Mouse (Mus musculus) forebrain, embryonic 12.5 days (tissue): ENCODE data around the gene Ndufs3. TPM values are rescaled to one million over a fixed set of nuclear protein-coding genes. Genes with fewer than 3 reads are reported as not detected.

Source experiments
- ATAC-seq: fragments of 200-750 bp; cut with Nextera tagmentation; 2 replicates; pipeline ENCODE4 v1.8.0; 2017; ENCODE audit warnings: moderate TSS enrichment; ENCODE audit not compliant: low FRiP score
- H3K27ac ChIP-seq: fragments of 300-500 bp; sonication (generic); 2 replicates; pipeline ENCODE4 v1.5.1; 2016; ENCODE audit warnings: mild to moderate bottlenecking
- H3K27me3 ChIP-seq: fragments of 300-500 bp; sonication (generic); 2 replicates; pipeline ENCODE4 v1.6.1; 2016; ENCODE audit warnings: mild to moderate bottlenecking
- H3K36me3 ChIP-seq: fragments of 300-500 bp; sonication (generic); replicated peaks from 2 replicates; pipeline ENCODE4 v1.6.1; 2016; ENCODE audit warnings: mild to moderate bottlenecking
- H3K4me1 ChIP-seq: fragments of 300-500 bp; sonication (generic); 2 replicates; pipeline ENCODE4 v1.6.1; 2016
- H3K4me2 ChIP-seq: fragments of 300-500 bp; sonication (generic); 2 replicates; pipeline ENCODE4 v1.6.1; 2016; ENCODE audit warnings: mild to moderate bottlenecking, moderate library complexity
- H3K4me3 ChIP-seq: fragments of 300-500 bp; sonication (generic); replicated peaks from 2 replicates; pipeline ENCODE4 v1.5.1; 2016; ENCODE audit warnings: mild to moderate bottlenecking
- H3K9ac ChIP-seq: fragments of 300-500 bp; sonication (generic); 2 replicates; pipeline ENCODE4 v1.6.1; 2016; ENCODE audit warnings: mild to moderate bottlenecking
- H3K9me3 ChIP-seq: fragments of 300-500 bp; sonication (generic); 2 replicates; pipeline ENCODE4 v1.6.1; 2016
- WGBS: fragments of 180-500 bp; shearing (Covaris S2); methylation state at CpG from one replicate; pipeline ENCODE4 v1.1.7; 2016; 5-methylcytosine and 5-hydroxymethylcytosine counted together
- polyA plus RNA-seq: library from polyadenylated mRNA; unstranded; fragments of >200 nt; fragmentation: Nextera tagmentation; extraction: Ambion mirVana; gene quantifications from 2 replicates; pipeline ENCODE4 v1.2.1, GENCODE M21; 2016

Ndufs3 gene
- polyA plus RNA-seq = 188 and 192 TPM in 2 replicates

GRCm38 (mm10) chr2:90904076-90904855, at the start of gene Ndufs3, which contains the start of gene Kbtbd4:
Ndufs3 (minus strand) TSS chr2:90904827.
Kbtbd4 (plus strand) TSS chr2:90904740.
- no peaks in the 10 kb centered on the region for H3K27me3 ChIP-seq
- peak within 1 kb of the TSS; percentile 90 for H3K4me3 ChIP-seq
- peak; percentile 95 for ATAC-seq
- H3K27ac ChIP-seq = peak within 1 kb of the TSS; percentile 90
- H3K36me3 ChIP-seq = peaks cover 55% of the 10 kb centered on the region
- peak within 1 kb of the TSS; percentile 90 for H3K9ac ChIP-seq
- under 1% methylated on average over 43 of the region's 43 CpGs for WGBS
- H3K9me3 ChIP-seq = no peaks in the 10 kb centered on the region
- H3K4me1 ChIP-seq = peaks cover 33% of the 10 kb centered on the region
- H3K4me2 ChIP-seq = peak within 1 kb of the TSS; percentile 72

- H3K9me3 ChIP-seq = no peaks in the 10 kb centered on the region
- no peak overlapping the region for H3K9ac ChIP-seq
- no peaks in the 10 kb centered on the region; the same call in 1 of the 2 replicates for H3K36me3 ChIP-seq
- WGBS = 55% methylated on average over 3 of the region's 3 CpGs
- H3K27ac ChIP-seq = no peak overlapping the region
- no peak overlapping the region for H3K4me2 ChIP-seq
- no peak for ATAC-seq
- H3K4me3 ChIP-seq = no peak overlapping the region
- H3K27me3 ChIP-seq = no peaks in the 10 kb centered on the region
- H3K4me1 ChIP-seq = peaks cover 25% of the 10 kb centered on the region
Observed at GRCm38 (mm10) chr2:90953461-90953860, 48.8 kb upstream of the Ndufs3 start.

GRCm38 (mm10) chr2:90950582-90951194, 46.1 kb upstream of the Ndufs3 start:
- Histone ChIP-seq H3K27ac (no peak overlapping the region), H3K36me3 (no peaks in the 10 kb centered on the region; the same call in 1 of the 2 replicates), H3K4me1 (peaks cover 16% of the 10 kb centered on the region), H3K27me3 (no peaks in the 10 kb centered on the region), H3K9me3 (no peaks in the 10 kb centered on the region), H3K4me3 (no peak overlapping the region), H3K9ac (no peak overlapping the region), H3K4me2 (no peak overlapping the region)
- ATAC-seq = 0 out of 2 replicates have a peak, but pooled peaks have one; percentile 30

- H3K4me1 ChIP-seq = peaks cover 10% of the 10 kb centered on the region; the same call in 1 of the 2 replicates
- H3K9ac ChIP-seq = no peak overlapping the region
- no peak for ATAC-seq
- WGBS = 85% methylated on average over 5 of the region's 5 CpGs
- H3K36me3 ChIP-seq = no peaks in the 10 kb centered on the region; the same call in 1 of the 2 replicates
- no peak overlapping the region for H3K27ac ChIP-seq
- no peak overlapping the region for H3K4me2 ChIP-seq
- H3K9me3 ChIP-seq = no peaks in the 10 kb centered on the region
- H3K27me3 ChIP-seq = no peaks in the 10 kb centered on the region
- no peak overlapping the region for H3K4me3 ChIP-seq
Observed at GRCm38 (mm10) chr2:90950149-90950548, 45.5 kb upstream of the Ndufs3 start.

- no peak overlapping the region for H3K27ac ChIP-seq
- H3K9me3 ChIP-seq = no peaks in the 10 kb centered on the region
- H3K4me3 ChIP-seq = peak overlapping the region; percentile 98
- H3K4me2 ChIP-seq = peak overlapping the region; percentile 75
- WGBS = 46% methylated on average over 2 of the region's 2 CpGs
- H3K36me3 ChIP-seq = no peaks in the 10 kb centered on the region
- ATAC-seq = no peak
- no peak overlapping the region for H3K9ac ChIP-seq
- peaks cover 28% of the 10 kb centered on the region for H3K4me1 ChIP-seq
- no peaks in the 10 kb centered on the region for H3K27me3 ChIP-seq
Observed at GRCm38 (mm10) chr2:90941744-90942143, 37.1 kb upstream of the Ndufs3 start.

GRCm38 (mm10) chr2:90940233-90941229, 35.9 kb upstream of the Ndufs3 start, which contains the start of gene Celf1:
Celf1 (plus strand) TSS chr2:90940382.
- peaks cover 28% of the 10 kb centered on the region for H3K4me1 ChIP-seq
- H3K27me3 ChIP-seq = no peaks in the 10 kb centered on the region
- peak; percentile 96 for ATAC-seq
- under 1% methylated on average over 103 of the region's 113 CpGs for WGBS
- H3K27ac ChIP-seq = peak within 1 kb of the TSS; percentile 96
- no peaks in the 10 kb centered on the region for H3K36me3 ChIP-seq
- peak within 1 kb of the TSS; percentile 98 for H3K4me3 ChIP-seq
- no peaks in the 10 kb centered on the region for H3K9me3 ChIP-seq
- peak within 1 kb of the TSS; percentile 75 for H3K4me2 ChIP-seq
- H3K9ac ChIP-seq = peak within 1 kb of the TSS; percentile 96

GRCm38 (mm10) chr2:90939750-90940149, 35.1 kb upstream of the Ndufs3 start:
- no peaks in the 10 kb centered on the region for H3K27me3 ChIP-seq
- H3K4me2 ChIP-seq = peak overlapping the region; percentile 75
- no peaks in the 10 kb centered on the region for H3K9me3 ChIP-seq
- H3K27ac ChIP-seq = peak overlapping the region; percentile 96
- H3K4me1 ChIP-seq = peaks cover 27% of the 10 kb centered on the region
- no peaks in the 10 kb centered on the region for H3K36me3 ChIP-seq
- H3K4me3 ChIP-seq = peak overlapping the region; percentile 98
- WGBS = 50% methylated on average over 8 of the region's 8 CpGs
- ATAC-seq = peak; percentile 71
- H3K9ac ChIP-seq = peak overlapping the region; percentile 96

- no peak for ATAC-seq
- no peaks in the 10 kb centered on the region for H3K27me3 ChIP-seq
- H3K4me2 ChIP-seq = no peak overlapping the region
- no peak overlapping the region for H3K9ac ChIP-seq
- no peak overlapping the region for H3K27ac ChIP-seq
- H3K9me3 ChIP-seq = no peaks in the 10 kb centered on the region
- H3K36me3 ChIP-seq = no peaks in the 10 kb centered on the region
- peaks cover 23% of the 10 kb centered on the region for H3K4me1 ChIP-seq
- no peak overlapping the region for H3K4me3 ChIP-seq
- WGBS = 76% methylated on average over 3 of the region's 3 CpGs
Observed at GRCm38 (mm10) chr2:90938362-90938761, 33.7 kb upstream of the Ndufs3 start.

- Histone ChIP-seq H3K4me3 (no peak overlapping the region), H3K4me2 (no peak overlapping the region), H3K9ac (no peak overlapping the region), H3K36me3 (no peaks in the 10 kb centered on the region), H3K9me3 (no peaks in the 10 kb centered on the region), H3K27ac (no peak overlapping the region), H3K27me3 (no peaks in the 10 kb centered on the region), H3K4me1 (no peaks in the 10 kb centered on the region)
- 75% methylated on average over 2 of the region's 2 CpGs for WGBS
- ATAC-seq = no peak
Observed at GRCm38 (mm10) chr2:90932273-90932672, 27.6 kb upstream of the Ndufs3 start.

GRCm38 (mm10) chr2:90931829-90932228, 27.2 kb upstream of the Ndufs3 start:
- no peak overlapping the region for H3K9ac ChIP-seq
- WGBS = 88% methylated on average over 8 of the region's 8 CpGs
- no peak overlapping the region for H3K4me2 ChIP-seq
- no peak overlapping the region for H3K27ac ChIP-seq
- no peak for ATAC-seq
- no peaks in the 10 kb centered on the region for H3K4me1 ChIP-seq
- no peaks in the 10 kb centered on the region for H3K36me3 ChIP-seq
- H3K9me3 ChIP-seq = no peaks in the 10 kb centered on the region
- no peak overlapping the region for H3K4me3 ChIP-seq
- no peaks in the 10 kb centered on the region for H3K27me3 ChIP-seq

GRCm38 (mm10) chr2:90928566-90928965, 23.9 kb upstream of the Ndufs3 start:
- Histone ChIP-seq H3K27me3 (no peaks in the 10 kb centered on the region), H3K27ac (no peak overlapping the region), H3K9ac (no peak overlapping the region), H3K4me2 (no peak overlapping the region), H3K9me3 (no peaks in the 10 kb centered on the region), H3K36me3 (no peaks in the 10 kb centered on the region), H3K4me1 (no peaks in the 10 kb centered on the region), H3K4me3 (no peak overlapping the region)
- WGBS = 89% methylated on average over 13 of the region's 13 CpGs
- ATAC-seq = no peak

GRCm38 (mm10) chr2:90922636-90923035, 18.0 kb upstream of the Ndufs3 start:
- H3K4me2 ChIP-seq = no peak overlapping the region
- 93% methylated on average over 2 of the region's 2 CpGs for WGBS

More at GRCm38 (mm10) chr2:90922636-90923035, 18.0 kb upstream of the Ndufs3 start:
- no peak overlapping the region for H3K4me3 ChIP-seq
- ATAC-seq = no peak
- H3K36me3 ChIP-seq = no peaks in the 10 kb centered on the region
- no peaks in the 10 kb centered on the region for H3K9me3 ChIP-seq
- peaks cover 10% of the 10 kb centered on the region for H3K4me1 ChIP-seq
- no peak overlapping the region for H3K27ac ChIP-seq
- no peak overlapping the region for H3K9ac ChIP-seq
- 0 out of 2 replicates have a peak, but pooled peaks cover 2% of the 10 kb centered on the region for H3K27me3 ChIP-seq
